Mouse (Mus musculus): ENCODE measurements around the gene Gimap4.

GRCm38 (mm10) chr6:48668022-48668421, 16.3 kb upstream of the Gimap4 start:
- TF ChIP-seq CTCF (IDR thresholded peaks at IDR 0.05; ENCODE audit: low read depth): no peak
- no peak for TF ChIP-seq EP300 (IDR thresholded peaks at IDR 0.05; ENCODE audit: low read depth)

All from heart, postnatal 0 days (tissue).